Mouse (Mus musculus) forebrain, embryonic 14.5 days (tissue): ENCODE results near the gene Ifnar2. TPM values are rescaled to one million over a fixed set of nuclear protein-coding genes. Genes with fewer than 3 reads are reported as not detected.

Source experiments
- ATAC-seq: fragments of 200-750 bp; cut with Nextera tagmentation; 2 replicates; pipeline ENCODE4 v1.8.0; 2017; ENCODE audit warnings: mild to moderate bottlenecking, moderate library complexity
- DNase-seq: peaks from one replicate; pipeline ENCODE4 v3.0.0-alpha.2; 2015; ENCODE audit warnings: low spot score
- H3K27ac ChIP-seq: fragments of 300-500 bp; sonication (generic); 2 replicates; pipeline ENCODE4 v1.5.1; 2014; ENCODE audit warnings: low read depth, mild to moderate bottlenecking, control low read depth, low read length, moderate library complexity
- H3K27me3 ChIP-seq: fragments of 300-500 bp; sonication (generic); replicated peaks from 2 replicates; pipeline ENCODE4 v1.6.1; 2014; ENCODE audit warnings: low read length, control low read depth, mixed read lengths; ENCODE audit not compliant: control insufficient read depth, insufficient read depth
- H3K36me3 ChIP-seq: fragments of 300-500 bp; sonication (generic); 2 replicates; pipeline ENCODE4 v1.6.1; 2014; ENCODE audit warnings: low read length, control low read depth; ENCODE audit not compliant: control insufficient read depth, insufficient read depth
- H3K4me1 ChIP-seq: fragments of 300-500 bp; sonication (generic); 2 replicates; pipeline ENCODE4 v1.6.1; 2014; ENCODE audit warnings: antibody characterized with exemption, low read length, control low read depth; ENCODE audit not compliant: control insufficient read depth, insufficient read depth
- H3K4me2 ChIP-seq: fragments of 300-500 bp; sonication (generic); 2 replicates; pipeline ENCODE4 v1.6.1; 2014; ENCODE audit warnings: mild to moderate bottlenecking, control low read depth, low read length
- H3K4me3 ChIP-seq: fragments of 300-500 bp; sonication (generic); 2 replicates; pipeline ENCODE4 v1.5.1; 2014; ENCODE audit warnings: low read depth, low read length, control low read depth
- H3K9ac ChIP-seq: fragments of 300-500 bp; sonication (generic); 2 replicates; pipeline ENCODE4 v1.6.1; 2014; ENCODE audit warnings: mild to moderate bottlenecking, low read length, control low read depth, moderate library complexity
- H3K9me3 ChIP-seq: fragments of 300-500 bp; sonication (generic); replicated peaks from 2 replicates; pipeline ENCODE4 v1.6.1; 2016; ENCODE audit warnings: low read length, control low read depth, mixed read lengths; ENCODE audit not compliant: control insufficient read depth
- WGBS: fragments of 180-500 bp; shearing (Covaris S2); extraction: QIAGEN DNeasy Blood & Tissue Kit; methylation state at CpG from one replicate; pipeline ENCODE4 v1.1.7; 2014; 5-methylcytosine and 5-hydroxymethylcytosine counted together
- polyA plus RNA-seq: library from polyadenylated mRNA; unstranded; fragments of >200 nt; fragmentation: Nextera tagmentation; extraction: Ambion mirVana; gene quantifications from 2 replicates; pipeline ENCODE4 v1.2.1, GENCODE M21; 2014

Ifnar2 gene
- polyA plus RNA-seq, 1 experiment from 2014 or later, result 44.6 TPM

GRCm38 (mm10) chr16:91362616-91363272 is 9.8 kb upstream of the Ifnar2 start:
- Histone ChIP-seq H3K9ac (no peak overlapping the region), H3K4me3 (no peak overlapping the region), H3K9me3 (no peaks in the 10 kb centered on the region), H3K36me3 (no peaks in the 10 kb centered on the region), H3K4me2 (no peak overlapping the region), H3K4me1 (no peaks in the 10 kb centered on the region), H3K27me3 (no peaks in the 10 kb centered on the region), H3K27ac (no peak overlapping the region)
- ATAC-seq (no peak), DNase-seq (no peak)
- WGBS, result 74% methylated on average over 12 of the region's 12 CpGs

GRCm38 (mm10) chr16:91363483-91363882 is 9.1 kb upstream of the Ifnar2 start:
- WGBS, result 38% methylated on average over 3 of the region's 3 CpGs
- Histone ChIP-seq H3K36me3 (no peaks in the 10 kb centered on the region), H3K9ac (no peak overlapping the region), H3K4me2 (no peak overlapping the region), H3K9me3 (no peaks in the 10 kb centered on the region), H3K4me3 (no peak overlapping the region), H3K27me3 (no peaks in the 10 kb centered on the region), H3K27ac (no peak overlapping the region), H3K4me1 (no peaks in the 10 kb centered on the region)
- DNase-seq, result peak; percentile 17
- ATAC-seq, result no peak

- Histone ChIP-seq H3K27ac (no peak overlapping the region), H3K9me3 (no peaks in the 10 kb centered on the region), H3K4me2 (no peak overlapping the region), H3K9ac (no peak overlapping the region), H3K36me3 (no peaks in the 10 kb centered on the region), H3K4me3 (no peak overlapping the region), H3K4me1 (no peaks in the 10 kb centered on the region), H3K27me3 (no peaks in the 10 kb centered on the region)
- ATAC-seq (no peak), DNase-seq (no peak)
Measured at GRCm38 (mm10) chr16:91366567-91366966, 6.0 kb upstream of the Ifnar2 start.

GRCm38 (mm10) chr16:91367066-91367465 is 5.5 kb upstream of the Ifnar2 start:
- WGBS, result 91% methylated on average over 2 of the region's 2 CpGs
- Histone ChIP-seq H3K9me3 (no peaks in the 10 kb centered on the region), H3K4me1 (no peaks in the 10 kb centered on the region), H3K4me2 (no peak overlapping the region), H3K27ac (no peak overlapping the region), H3K4me3 (no peak overlapping the region), H3K36me3 (no peaks in the 10 kb centered on the region), H3K9ac (no peak overlapping the region), H3K27me3 (no peaks in the 10 kb centered on the region)
- DNase-seq (no peak), ATAC-seq (no peak)

GRCm38 (mm10) chr16:91373473-91374252 is 1.1 kb downstream of the Ifnar2 start:
- 41% methylated on average over 13 of the region's 13 CpGs for WGBS
- no peaks in the 10 kb centered on the region for H3K36me3 ChIP-seq
- H3K4me2 ChIP-seq, result peak overlapping the region; percentile 65

GRCm38 (mm10) chr16:91374253-91374634 is 1.7 kb downstream of the Ifnar2 start:
- ATAC-seq, result no peak
- H3K4me2 ChIP-seq, result no peak overlapping the region; the same call in 1 of the 2 replicates

More at GRCm38 (mm10) chr16:91373473-91374252, 1.1 kb downstream of the Ifnar2 start:
- DNase-seq, result no peak
- ATAC-seq, result peak; percentile 4
- H3K4me3 ChIP-seq, result peak overlapping the region; percentile 85
- H3K9me3 ChIP-seq, result no peaks in the 10 kb centered on the region
- H3K4me1 ChIP-seq, result peaks cover 5% of the 10 kb centered on the region
- peak overlapping the region; percentile 92 for H3K27ac ChIP-seq
- H3K9ac ChIP-seq, result peak overlapping the region; percentile 98
- no peaks in the 10 kb centered on the region for H3K27me3 ChIP-seq

GRCm38 (mm10) chr16:91376701-91377100 is 4.1 kb downstream of the Ifnar2 start:
- H3K9me3 ChIP-seq, result no peaks in the 10 kb centered on the region
- no peak overlapping the region for H3K4me2 ChIP-seq
- no peak overlapping the region for H3K4me3 ChIP-seq
- WGBS, result 79% methylated on average over 10 of the region's 10 CpGs
- 0 out of 2 replicates have a peak, but pooled peaks cover 2% of the 10 kb centered on the region for H3K36me3 ChIP-seq
- H3K4me1 ChIP-seq, result peaks cover 9% of the 10 kb centered on the region
- no peak overlapping the region for H3K9ac ChIP-seq
- H3K27ac ChIP-seq, result peak overlapping the region; percentile 39; the same call in 1 of the 2 replicates
- peak; percentile 38 for DNase-seq
- no peak for ATAC-seq
- no peaks in the 10 kb centered on the region for H3K27me3 ChIP-seq

More at GRCm38 (mm10) chr16:91374253-91374634, 1.7 kb downstream of the Ifnar2 start:
- DNase-seq, result no peak
- H3K9ac ChIP-seq, result no peak overlapping the region
- H3K27me3 ChIP-seq, result no peaks in the 10 kb centered on the region
- H3K4me1 ChIP-seq, result peaks cover 9% of the 10 kb centered on the region
- H3K9me3 ChIP-seq, result no peaks in the 10 kb centered on the region
- 97% methylated on average over 3 of the region's 3 CpGs for WGBS
- no peak overlapping the region for H3K27ac ChIP-seq
- H3K4me3 ChIP-seq, result no peak overlapping the region
- H3K36me3 ChIP-seq, result no peaks in the 10 kb centered on the region

- no peak for ATAC-seq
Measured at GRCm38 (mm10) chr16:91378431-91378986, 5.9 kb downstream of the Ifnar2 start.

More at GRCm38 (mm10) chr16:91378431-91378986, 5.9 kb downstream of the Ifnar2 start:
- Histone ChIP-seq H3K4me1 (peaks cover 8% of the 10 kb centered on the region), H3K9ac (no peak overlapping the region), H3K4me3 (no peak overlapping the region), H3K36me3 (0 out of 2 replicates have a peak, but pooled peaks cover 3% of the 10 kb centered on the region), H3K9me3 (no peaks in the 10 kb centered on the region), H3K27me3 (no peaks in the 10 kb centered on the region), H3K4me2 (peak overlapping the region; percentile 18; the same call in 1 of the 2 replicates), H3K27ac (no peak overlapping the region)
- DNase-seq, result no peak
- WGBS, result 66% methylated on average over 17 of the region's 17 CpGs
